Mouse (Mus musculus) heart, postnatal 25 days (tissue): ENCODE measurements around the gene Fam185a. TPM values are rescaled to one million over a fixed set of nuclear protein-coding genes. Genes with fewer than 3 reads are reported as not detected.

Source experiments
- DNase-seq: peaks from one replicate; pipeline ENCODE4 v3.0.0; 2022; ENCODE audit warnings: low spot score
- intact Hi-C: fragments of 180-260 bp; cut with DNase I; formaldehyde crosslinking; loops from one replicate; pipeline ENCODE4 v1.15.1; 2025
- total RNA-seq, 2 experiments: library from RNA; stranded (reverse); gene quantifications; 2 replicates each; pipeline ENCODE4 v1.2.3; 2021

Fam185a gene
- total RNA-seq, 2 experiments from 2014 or later = 15.4 to 16.4 TPM

DNA sequence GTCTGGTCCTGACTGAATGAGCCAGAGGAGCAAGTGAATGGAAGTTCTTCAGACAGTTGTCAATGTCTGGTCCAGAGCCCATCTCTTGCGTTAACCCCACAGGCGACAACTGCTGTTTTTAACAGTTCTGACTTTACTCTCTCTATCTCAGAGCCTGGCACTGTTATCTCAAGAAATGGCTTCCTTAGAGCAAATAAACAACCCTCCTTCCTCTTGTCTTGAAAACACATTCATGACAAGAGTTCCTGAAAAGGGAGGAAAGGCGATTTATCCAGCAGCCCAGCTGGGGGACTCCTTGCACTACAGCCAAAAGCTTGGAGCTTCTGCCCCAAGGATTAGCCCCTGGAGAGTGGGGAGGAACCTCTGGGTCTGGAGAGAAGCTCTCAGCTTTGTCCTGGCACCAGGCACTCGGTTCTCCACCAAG lies 102.7 kb downstream of the Fam185a start:
- peak; percentile 43 for DNase-seq
- intact Hi-C loops = no loop called here

DNA sequence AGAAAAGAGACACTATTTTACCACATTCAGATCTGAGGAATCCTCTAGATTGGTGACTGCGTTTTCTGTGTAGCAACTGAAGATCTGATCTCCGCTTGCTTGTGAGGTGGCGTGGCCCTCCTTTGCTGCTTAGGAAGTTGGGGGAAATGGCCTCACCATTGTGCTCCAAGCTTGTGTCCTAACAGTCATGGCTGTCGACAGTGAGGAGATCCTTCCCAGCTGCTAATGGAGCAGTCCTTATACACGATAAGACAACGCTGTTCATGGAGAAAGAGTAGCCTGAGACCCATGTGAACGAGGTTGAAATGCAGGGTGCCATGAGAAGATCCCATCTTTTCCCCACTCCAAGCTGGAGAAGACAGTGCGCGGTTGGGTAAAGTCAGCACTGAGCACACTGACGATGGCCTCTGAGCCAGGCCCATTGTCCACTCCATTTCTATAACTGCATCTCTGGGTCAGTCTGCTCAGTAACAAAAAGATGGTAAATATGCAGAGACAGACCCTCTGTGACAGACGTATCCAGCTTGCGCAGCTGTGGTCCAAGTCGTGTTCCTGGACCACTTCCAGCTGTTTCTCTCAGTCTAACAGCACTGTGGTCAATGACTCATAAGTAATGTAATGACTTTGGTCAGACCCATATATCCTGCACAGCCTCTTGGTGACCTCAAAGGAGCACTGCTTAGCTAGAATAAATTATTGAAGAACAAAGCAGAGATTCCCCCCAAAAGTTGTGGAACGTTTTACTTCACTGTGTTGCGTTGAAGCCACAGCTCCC lies 103.5 kb downstream of the Fam185a start:
- intact Hi-C loops = no loop called here
- peak; percentile 18 for DNase-seq

DNA sequence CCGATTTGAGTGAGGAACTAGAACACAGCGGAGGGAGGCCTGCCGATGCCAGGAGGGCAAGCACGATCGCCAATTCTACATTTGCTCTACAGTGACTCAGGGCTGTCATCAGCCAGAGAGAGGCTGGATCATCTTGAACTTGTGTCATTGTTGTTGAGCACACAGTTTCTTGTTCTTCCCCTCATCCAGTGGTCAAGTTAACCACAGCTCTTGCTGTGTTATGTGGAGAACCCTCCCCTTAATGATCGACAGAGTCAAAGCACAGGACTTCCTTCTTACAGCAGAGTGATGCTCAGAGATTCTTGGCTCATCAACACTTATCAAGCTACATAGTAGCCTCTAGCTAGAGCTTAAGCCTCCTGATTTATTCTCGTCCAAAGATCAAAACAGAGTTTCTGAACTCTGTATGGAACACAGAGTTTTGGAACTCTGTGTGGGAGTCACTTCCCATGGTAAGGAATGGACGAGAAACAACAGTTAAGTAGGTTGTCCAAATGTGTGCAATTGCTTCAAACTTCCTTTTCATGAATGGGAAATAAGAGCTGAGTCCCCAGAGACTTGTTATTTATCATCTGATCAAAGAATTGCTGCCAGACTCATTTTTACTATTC lies 104.5 kb downstream of the Fam185a start:
- no peak for DNase-seq
- intact Hi-C loops = no loop called here

Other genes with a start within 250 kb of the Fam185a start
- 1 to 10 TPM; 3.9 to 4.3 TPM for gene Gsap, start 238.7 kb upstream of the Fam185a start, total RNA-seq
- gene Fgl2, start 52.3 kb upstream of the Fam185a start, total RNA-seq = 10 to 100 TPM; 31.9 to 37.7 TPM
- gene Ccdc146, start 281 bp upstream of the Fam185a start, total RNA-seq = 1 to 10 TPM; 3.0 to 3.6 TPM
- 1 to 10 TPM; 2.4 to 4.2 TPM for gene Lrrc17, start 118.6 kb downstream of the Fam185a start, total RNA-seq
- gene Fbxl13, start 220.7 kb downstream of the Fam185a start, total RNA-seq = not detected
- gene Armc10, start 220.9 kb downstream of the Fam185a start, total RNA-seq = 1 to 10 TPM; 6.6 to 7.8 TPM